Mouse (Mus musculus): ENCODE results near the gene Tnip1.

- TF ChIP-seq GATA1 (IDR thresholded peaks at IDR 0.05; ENCODE audit: low read length) = no peak
- TF ChIP-seq TAL1 (IDR thresholded peaks at IDR 0.05; ENCODE audit: low read length) = no peak
Observed at GRCm38 (mm10) chr11:54881051-54881474, 81.7 kb downstream of the Tnip1 start.
